Mouse (Mus musculus) CH12.LX (cell line): ENCODE measurements around the gene Rbm47. TPM values are rescaled to one million over a fixed set of nuclear protein-coding genes. Genes with fewer than 3 reads are reported as not detected.

Experiments
- DNase-seq: peaks from one replicate; pipeline ENCODE4 v3.0.0-alpha.2; 2013; ENCODE audit errors: extremely low read depth
- H3K27ac ChIP-seq: 2 replicates; pipeline ENCODE4 v1.5.1; 2012; ENCODE audit warnings: low read depth, mild to moderate bottlenecking, control low read depth, moderate library complexity; ENCODE audit not compliant: insufficient read depth
- H3K27me3 ChIP-seq: replicated peaks from 2 replicates; pipeline ENCODE3; 2012; ENCODE audit warnings: inconsistent platforms
- H3K36me3 ChIP-seq, 2 experiments: replicated peaks in 1 of 2; 2 replicates each; pipeline versions ENCODE3 to v1.6.1; 2012; ENCODE audit warnings: inconsistent platforms in 1 of 2, low read length in 1 of 2, mild to moderate bottlenecking in 1 of 2, mixed read lengths in 1 of 2, moderate library complexity in 1 of 2; ENCODE audit not compliant: control insufficient read depth in 1 of 2, insufficient read depth in 1 of 2
- H3K4me1 ChIP-seq, 2 experiments: 2 replicates each; pipeline ENCODE4 v1.6.1; 2012; ENCODE audit warnings: inconsistent platforms in 1 of 2, moderate library complexity in 1 of 2; ENCODE audit not compliant: insufficient read depth in 2 of 2, control insufficient read depth in 1 of 2
- H3K4me2 ChIP-seq: 2 replicates; pipeline ENCODE4 v1.6.1; 2012; ENCODE audit warnings: low read depth, mild to moderate bottlenecking, control low read depth; ENCODE audit not compliant: poor library complexity, insufficient read depth, severe bottlenecking
- H3K4me3 ChIP-seq, 3 experiments: fragments of 150-350 bp in 1 of 3; sonication (generic) in 1 of 3; replicated peaks in 1 of 3; 2 replicates each; pipeline versions ENCODE3 to v1.5.1; 2011 to 2012; ENCODE audit warnings: low read depth in 2 of 3, low read length in 2 of 3, mild to moderate bottlenecking in 2 of 3, moderate library complexity in 2 of 3, control low read depth in 1 of 3, improper control_type of control experiment in 1 of 3, inconsistent platforms in 1 of 3, mixed read lengths in 1 of 3; ENCODE audit not compliant: poor library complexity in 1 of 3
- H3K79me2 ChIP-seq: replicated peaks from 2 replicates; pipeline ENCODE4 v1.6.1; 2012; ENCODE audit warnings: mild to moderate bottlenecking, moderate library complexity; ENCODE audit not compliant: control insufficient read depth, poor library complexity, insufficient read depth, severe bottlenecking; ENCODE audit errors: extremely low read depth
- H3K9ac ChIP-seq: 2 replicates; pipeline ENCODE4 v1.6.1; 2012; ENCODE audit warnings: low read depth, mild to moderate bottlenecking, control low read depth, moderate library complexity; ENCODE audit not compliant: insufficient read depth
- H3K9me3 ChIP-seq: replicated peaks from 2 replicates; pipeline ENCODE3; 2012; ENCODE audit warnings: low read length, inconsistent platforms, mixed read lengths
- CTCF ChIP-seq, 2 experiments: IDR thresholded peaks in 1 of 2; conservative IDR thresholded peaks in 1 of 2; 2 replicates each; pipeline ENCODE4 v1.5.1; 2011 to 2012; ENCODE audit warnings: low read depth in 2 of 2, low read length in 2 of 2, improper control_type of control experiment in 1 of 2, inconsistent platforms in 1 of 2, mild to moderate bottlenecking in 1 of 2, moderate library complexity in 1 of 2
- E2F4 ChIP-seq: IDR thresholded peaks from 2 replicates; pipeline ENCODE4 v1.6.1; 2011; ENCODE audit warnings: low read depth, low read length, improper control_type of control experiment; ENCODE audit not compliant: insufficient replicate concordance
- IRF4 ChIP-seq: IDR thresholded peaks from 2 replicates; pipeline ENCODE4 v1.6.1; 2014; ENCODE audit warnings: low read depth, mild to moderate bottlenecking, inconsistent platforms, low read length, improper control_type of control experiment
- JUND ChIP-seq: conservative IDR thresholded peaks from 2 replicates; pipeline ENCODE4 v1.6.1; 2011; ENCODE audit warnings: low read depth, low read length, improper control_type of control experiment
- MAFK ChIP-seq: IDR thresholded peaks from 2 replicates; pipeline ENCODE4 v1.6.1; 2011; ENCODE audit warnings: low read length, improper control_type of control experiment; ENCODE audit not compliant: insufficient replicate concordance
- MXI1 ChIP-seq: IDR thresholded peaks from 2 replicates; pipeline ENCODE4 v1.6.1; 2011; ENCODE audit warnings: mild to moderate bottlenecking, low read depth, low read length, improper control_type of control experiment
- NRF1 ChIP-seq: IDR thresholded peaks from 2 replicates; pipeline ENCODE4 v1.6.1; 2014; ENCODE audit warnings: low read depth, mild to moderate bottlenecking, inconsistent platforms, low read length, improper control_type of control experiment, moderate library complexity
- PAX5 ChIP-seq: IDR thresholded peaks from 2 replicates; pipeline ENCODE4 v1.6.1; 2012; ENCODE audit warnings: low read length, inconsistent platforms, mixed read lengths
- POLR2AphosphoS2 ChIP-seq: IDR thresholded peaks from 2 replicates; pipeline ENCODE4 v1.6.1; 2011; ENCODE audit warnings: low read depth, low read length, improper control_type of control experiment
- RAD21 ChIP-seq: IDR thresholded peaks from 2 replicates; pipeline ENCODE4 v1.6.1; 2011; ENCODE audit warnings: low read depth, mild to moderate bottlenecking, low read length, improper control_type of control experiment, moderate library complexity
- SIN3A ChIP-seq: IDR thresholded peaks from 2 replicates; pipeline ENCODE4 v1.6.1; 2012; ENCODE audit warnings: low read length, improper control_type of control experiment, inconsistent platforms
- TBP ChIP-seq: conservative IDR thresholded peaks from 2 replicates; pipeline ENCODE4 v1.6.1; 2011; ENCODE audit warnings: low read depth, low read length, improper control_type of control experiment
- USF1 ChIP-seq: IDR thresholded peaks from 2 replicates; pipeline ENCODE4 v1.6.1; 2014; ENCODE audit warnings: low read depth, mild to moderate bottlenecking, inconsistent platforms, low read length, improper control_type of control experiment
- USF2 ChIP-seq: conservative IDR thresholded peaks from 2 replicates; pipeline ENCODE4 v1.6.1; 2011; ENCODE audit warnings: low read depth, low read length, improper control_type of control experiment
- ZMIZ1 ChIP-seq: IDR thresholded peaks from 2 replicates; pipeline ENCODE4 v1.6.1; 2012; ENCODE audit warnings: low read depth, mild to moderate bottlenecking, inconsistent platforms, low read length, improper control_type of control experiment
- dilution Hi-C: fragments of 300-500 bp; cut with MboI; formaldehyde crosslinking; loops from 2 replicates; pipeline ENCODE4 v1.14.3; 2020; ENCODE audit warnings: low sequenced_read_pairs; ENCODE audit not compliant: extremely low pct_unique_long_range_greater_than_20kb, extremely low pct_ligation_motif_present
- in situ Hi-C: fragments of 300-500 bp; cut with MboI; formaldehyde crosslinking; loops from 3 replicates; pipeline ENCODE4 v1.14.3; 2019; ENCODE audit warnings: low sequenced_read_pairs, low pct_ligation_motif_present, low pct_unique_long_range_greater_than_20kb, mixed read lengths
- polyA plus RNA-seq: library from polyadenylated mRNA; unstranded; fragments of >175 nt; gene quantifications from 2 replicates; pipeline ENCODE4 v1.2.1, GENCODE M21; 2012; ENCODE audit warnings: low read depth; ENCODE audit not compliant: insufficient read length
- total RNA-seq, 2 experiments: library from RNA; depleted of rRNA; stranded (reverse); fragments of 300-350 nt in 1 of 2; fragments of >200 nt in 1 of 2; gene quantifications; 2 replicates each; pipeline ENCODE4 v1.2.3; 2012 to 2014

Rbm47 gene
- total and polyA plus RNA-seq, 3 experiments: 0.08 to 9.2 (median 1.1) TPM

DNA sequence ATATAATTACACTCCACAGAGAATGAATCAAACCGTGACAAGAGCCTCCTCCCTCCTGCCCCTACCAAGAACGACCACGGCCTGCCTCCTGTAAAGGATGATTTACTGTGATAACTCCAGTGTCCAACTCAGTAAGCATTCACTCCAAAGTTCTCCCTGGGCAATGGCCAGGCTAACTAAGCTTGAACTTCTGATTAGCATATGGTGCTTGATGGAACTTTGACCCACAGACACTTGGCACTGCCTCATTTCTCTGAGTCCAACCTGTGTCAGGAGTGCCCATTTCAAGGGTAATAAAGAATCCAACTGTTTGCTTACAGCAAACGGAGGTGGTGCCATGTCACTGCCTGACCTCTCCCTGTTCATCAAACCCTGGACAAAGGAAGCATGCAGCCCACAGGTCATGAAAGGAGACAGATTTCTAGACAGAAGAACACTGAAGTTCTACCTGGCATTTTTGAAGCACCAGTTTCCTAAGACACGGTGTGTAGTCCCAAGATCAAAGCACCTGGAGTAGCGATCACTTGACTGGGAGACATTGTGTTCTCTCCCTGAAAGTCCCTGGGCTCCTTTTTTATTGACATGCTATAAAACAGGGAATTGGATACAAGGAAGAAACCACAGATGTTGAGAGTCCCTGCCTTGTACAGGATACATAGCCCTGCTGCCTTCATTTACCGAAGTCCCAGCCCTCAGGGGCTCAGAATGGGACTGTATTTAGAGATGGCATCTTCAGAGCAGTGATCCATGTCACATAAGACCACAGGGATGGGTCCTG lies 74.6 kb downstream of the Rbm47 start:
- Histone ChIP-seq H3K4me3 (no peak overlapping the region), H3K4me2 (no peak overlapping the region)
- dilution Hi-C loops: no loop called here
- TF ChIP-seq RAD21: no peak
- TF ChIP-seq TBP: no peak
- TF ChIP-seq SIN3A: no peak
- TF ChIP-seq JUND: no peak
- TF ChIP-seq, all 38 proteins: peak for 0
- H3K4me1 ChIP-seq: peaks cover 14% of the 10 kb centered on the region in 2 experiments
- in situ Hi-C loops: no loop called here
- no peak overlapping the region for H3K9ac ChIP-seq
- H3K27me3 ChIP-seq: no peaks in the 10 kb centered on the region
- no peaks in the 10 kb centered on the region for H3K9me3 ChIP-seq
- peaks cover 4% of the 10 kb centered on the region for H3K79me2 ChIP-seq
- DNase-seq: no peak
- peaks cover 0 to 8% of the 10 kb centered on the region in 2 experiments for H3K36me3 ChIP-seq
- no peak overlapping the region for H3K27ac ChIP-seq

DNA sequence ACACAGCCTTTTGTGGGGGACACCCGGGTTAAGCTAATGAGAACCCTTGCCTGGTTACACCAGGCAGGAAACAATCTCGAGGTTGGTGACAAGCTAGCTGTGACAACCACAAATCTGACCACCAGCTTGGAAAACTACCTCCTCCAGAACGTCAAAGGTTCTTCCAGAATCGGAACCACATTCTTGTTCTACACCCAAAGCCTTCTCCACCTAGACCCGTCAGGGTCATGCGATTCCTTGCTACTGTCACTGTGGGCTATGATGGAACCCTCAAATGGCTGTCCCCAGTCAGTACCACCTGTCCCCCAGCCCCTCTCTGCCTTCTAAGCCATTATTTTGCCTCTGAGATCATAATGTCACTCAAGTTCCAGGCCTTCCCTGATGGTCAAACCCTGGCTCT lies 76.8 kb downstream of the Rbm47 start:
- H3K27ac ChIP-seq: no peak overlapping the region
- H3K27me3 ChIP-seq: no peaks in the 10 kb centered on the region
- DNase-seq: no peak
- H3K4me1 ChIP-seq: peaks cover 5 to 7% of the 10 kb centered on the region in 2 experiments; a peak in 3 of 4 replicates
- H3K4me2 ChIP-seq: no peak overlapping the region
- no peak overlapping the region for H3K4me3 ChIP-seq
- dilution Hi-C loops (no loop called here), in situ Hi-C loops (no loop called here)
- peaks cover 0 to 10% of the 10 kb centered on the region in 2 experiments for H3K36me3 ChIP-seq
- H3K9ac ChIP-seq: no peak overlapping the region
- H3K9me3 ChIP-seq: no peaks in the 10 kb centered on the region
- TF ChIP-seq PAX5 (no peak), IRF4 (no peak), MXI1 (no peak), TBP (no peak), JUND (no peak), NRF1 (no peak), MAFK (no peak), ZMIZ1 (no peak), CTCF (conservative IDR thresholded peaks at IDR 0.05 in 1 of 2, IDR thresholded peaks at IDR 0.05 in 1 of 2; ENCODE audit: low read depth in 2 of 2, low read length in 2 of 2) (no peak), USF2 (no peak), USF1 (no peak), POLR2AphosphoS2 (no peak), E2F4 (no peak)
- H3K79me2 ChIP-seq: peaks cover 2% of the 10 kb centered on the region
